Mouse (Mus musculus): ENCODE measurements around the gene Eif2d. TPM values are rescaled to one million over a fixed set of nuclear protein-coding genes. Genes with fewer than 3 reads are reported as not detected.

Gene Eif2d
- polyA plus RNA-seq, 1 experiment from 2014 or later, result 58.7 TPM

DNA sequence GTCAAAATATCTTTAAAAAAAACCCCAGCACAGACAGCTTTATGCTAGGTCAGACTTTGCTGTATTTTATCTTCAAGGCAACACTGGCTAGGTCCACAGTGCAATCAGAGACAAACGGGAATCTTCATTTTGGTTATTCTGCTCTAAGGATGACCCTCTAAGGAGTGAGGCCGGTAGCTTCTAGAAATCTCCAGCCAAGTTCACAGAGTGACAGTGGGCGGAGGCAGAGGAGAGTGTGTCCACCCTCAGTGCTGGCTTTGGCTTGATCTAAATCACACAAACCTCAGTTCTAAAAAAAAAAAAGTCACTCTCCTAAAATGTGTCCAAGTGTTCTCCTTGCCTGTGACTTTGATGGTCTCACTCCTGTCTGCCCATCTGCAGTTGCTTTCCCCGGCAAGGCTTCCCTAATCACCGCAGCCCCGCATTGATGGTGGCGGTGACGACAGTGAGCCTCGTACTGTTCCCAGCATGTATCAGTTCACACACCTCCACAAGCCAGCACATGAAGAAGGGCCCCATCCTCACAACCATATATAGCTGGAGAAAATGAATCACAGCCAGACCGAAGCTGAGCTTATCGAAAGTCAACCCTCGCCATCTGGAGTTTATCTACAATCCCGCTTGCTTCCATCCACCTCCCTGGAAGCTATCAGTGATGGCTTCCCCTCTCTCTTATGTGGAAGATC is 33.0 kb downstream of the Eif2d start:
- 89% methylated on average over 13 of the region's 13 CpGs for WGBS
- Histone ChIP-seq H3K27ac (ENCODE audit: low read depth, low read length) (no peak overlapping the region), H3K4me2 (ENCODE audit: low read depth, low read length) (no peak overlapping the region), H3K36me3 (ENCODE audit: control insufficient read depth, insufficient read depth, low read length) (no peaks in the 10 kb centered on the region), H3K9ac (replicated peaks; ENCODE audit: low read depth, low read length) (no peak overlapping the region), H3K4me1 (ENCODE audit: control insufficient read depth, insufficient read depth, low read length) (no peaks in the 10 kb centered on the region), H3K9me3 (ENCODE audit: control insufficient read depth, low read length) (no peaks in the 10 kb centered on the region), H3K4me3 (ENCODE audit: low read depth, low read length) (no peak overlapping the region), H3K27me3 (ENCODE audit: control insufficient read depth, insufficient read depth, low read length) (no peaks in the 10 kb centered on the region)
- ATAC-seq (ENCODE audit: low read depth), result no peak

GRCm38 (mm10) chr1:131186995-131187394 is 34.0 kb downstream of the Eif2d start:
- Histone ChIP-seq H3K4me3 (ENCODE audit: low read depth, low read length) (no peak overlapping the region), H3K4me1 (ENCODE audit: control insufficient read depth, insufficient read depth, low read length) (no peaks in the 10 kb centered on the region), H3K9me3 (ENCODE audit: control insufficient read depth, low read length) (no peaks in the 10 kb centered on the region), H3K27ac (ENCODE audit: low read depth, low read length) (no peak overlapping the region), H3K27me3 (ENCODE audit: control insufficient read depth, insufficient read depth, low read length) (no peaks in the 10 kb centered on the region), H3K4me2 (ENCODE audit: low read depth, low read length) (no peak overlapping the region), H3K9ac (replicated peaks; ENCODE audit: low read depth, low read length) (no peak overlapping the region), H3K36me3 (ENCODE audit: control insufficient read depth, insufficient read depth, low read length) (no peaks in the 10 kb centered on the region)
- ATAC-seq (ENCODE audit: low read depth), result no peak
- 82% methylated on average over 6 of the region's 6 CpGs for WGBS

GRCm38 (mm10) chr1:131187856-131188255 is 34.9 kb downstream of the Eif2d start:
- H3K27me3 ChIP-seq (ENCODE audit: control insufficient read depth, insufficient read depth, low read length), result no peaks in the 10 kb centered on the region
- no peak overlapping the region for H3K9ac ChIP-seq (replicated peaks; ENCODE audit: low read depth, low read length)
- H3K4me1 ChIP-seq (ENCODE audit: control insufficient read depth, insufficient read depth, low read length), result no peaks in the 10 kb centered on the region
- 90% methylated on average over 5 of the region's 5 CpGs for WGBS
- H3K9me3 ChIP-seq (ENCODE audit: control insufficient read depth, low read length), result no peaks in the 10 kb centered on the region
- no peak for ATAC-seq (ENCODE audit: low read depth)
- no peaks in the 10 kb centered on the region for H3K36me3 ChIP-seq (ENCODE audit: control insufficient read depth, insufficient read depth, low read length)
- H3K4me2 ChIP-seq (ENCODE audit: low read depth, low read length), result no peak overlapping the region
- H3K27ac ChIP-seq (ENCODE audit: low read depth, low read length), result no peak overlapping the region
- H3K4me3 ChIP-seq (ENCODE audit: low read depth, low read length), result no peak overlapping the region

DNA sequence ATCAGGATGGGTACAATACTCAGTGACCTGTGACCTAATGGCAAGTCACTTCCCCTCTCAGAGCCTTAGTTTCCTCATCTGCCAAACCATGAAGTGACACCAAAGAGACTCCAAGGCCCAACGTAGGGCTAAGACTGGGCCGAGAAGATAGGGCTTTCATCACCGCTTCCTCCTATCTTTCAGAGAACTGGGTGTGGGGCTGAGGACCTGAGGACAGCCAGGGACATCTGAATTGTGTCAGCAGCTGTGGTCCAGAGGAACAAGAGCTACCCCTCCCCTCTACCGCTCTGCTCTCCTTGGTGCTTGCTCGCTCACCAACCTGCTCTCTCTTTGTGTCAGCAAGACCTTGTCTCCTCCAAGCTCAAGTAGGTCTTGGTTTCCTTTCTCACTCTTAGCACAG is 35.7 kb downstream of the Eif2d start:
- no peak overlapping the region for H3K27ac ChIP-seq (ENCODE audit: low read depth, low read length)
- no peak overlapping the region for H3K4me2 ChIP-seq (ENCODE audit: low read depth, low read length)
- no peaks in the 10 kb centered on the region for H3K4me1 ChIP-seq (ENCODE audit: control insufficient read depth, insufficient read depth, low read length)
- no peaks in the 10 kb centered on the region for H3K36me3 ChIP-seq (ENCODE audit: control insufficient read depth, insufficient read depth, low read length)
- H3K27me3 ChIP-seq (ENCODE audit: control insufficient read depth, insufficient read depth, low read length), result no peaks in the 10 kb centered on the region
- 96% methylated on average over 5 of the region's 5 CpGs for WGBS
- no peak overlapping the region for H3K9ac ChIP-seq (replicated peaks; ENCODE audit: low read depth, low read length)
- H3K4me3 ChIP-seq (ENCODE audit: low read depth, low read length), result no peak overlapping the region
- H3K9me3 ChIP-seq (ENCODE audit: control insufficient read depth, low read length), result no peaks in the 10 kb centered on the region
- no peak for ATAC-seq (ENCODE audit: low read depth)

DNA sequence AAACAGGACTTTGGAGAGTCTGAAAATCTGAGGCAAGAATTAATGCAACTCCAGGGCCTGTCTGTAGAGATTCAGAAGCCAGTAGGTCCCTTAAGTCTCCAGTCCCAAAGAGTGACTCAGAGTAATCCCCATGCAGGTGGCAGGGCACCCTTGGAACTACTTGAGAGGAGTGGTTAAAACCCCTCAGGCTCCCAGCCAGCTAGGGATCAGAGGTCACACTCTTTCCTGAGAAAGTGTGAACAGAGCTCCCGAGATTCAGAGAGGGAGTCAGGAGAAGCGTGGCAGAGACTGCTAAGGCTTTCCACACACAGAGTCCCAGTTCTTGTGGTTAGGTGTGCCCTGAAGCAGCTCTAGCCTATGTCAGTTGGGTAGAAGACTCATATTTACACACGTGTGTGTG is 40.8 kb downstream of the Eif2d start:
- ATAC-seq (ENCODE audit: low read depth), result no peak
- no peak overlapping the region for H3K9ac ChIP-seq (replicated peaks; ENCODE audit: low read depth, low read length)
- no peak overlapping the region for H3K4me3 ChIP-seq (ENCODE audit: low read depth, low read length)
- no peaks in the 10 kb centered on the region for H3K36me3 ChIP-seq (ENCODE audit: control insufficient read depth, insufficient read depth, low read length)
- no peaks in the 10 kb centered on the region for H3K9me3 ChIP-seq (ENCODE audit: control insufficient read depth, low read length)
- no peak overlapping the region for H3K27ac ChIP-seq (ENCODE audit: low read depth, low read length)
- H3K4me1 ChIP-seq (ENCODE audit: control insufficient read depth, insufficient read depth, low read length), result no peaks in the 10 kb centered on the region
- H3K27me3 ChIP-seq (ENCODE audit: control insufficient read depth, insufficient read depth, low read length), result no peaks in the 10 kb centered on the region
- no peak overlapping the region for H3K4me2 ChIP-seq (ENCODE audit: low read depth, low read length)
- 65% methylated on average over 3 of the region's 3 CpGs for WGBS

DNA sequence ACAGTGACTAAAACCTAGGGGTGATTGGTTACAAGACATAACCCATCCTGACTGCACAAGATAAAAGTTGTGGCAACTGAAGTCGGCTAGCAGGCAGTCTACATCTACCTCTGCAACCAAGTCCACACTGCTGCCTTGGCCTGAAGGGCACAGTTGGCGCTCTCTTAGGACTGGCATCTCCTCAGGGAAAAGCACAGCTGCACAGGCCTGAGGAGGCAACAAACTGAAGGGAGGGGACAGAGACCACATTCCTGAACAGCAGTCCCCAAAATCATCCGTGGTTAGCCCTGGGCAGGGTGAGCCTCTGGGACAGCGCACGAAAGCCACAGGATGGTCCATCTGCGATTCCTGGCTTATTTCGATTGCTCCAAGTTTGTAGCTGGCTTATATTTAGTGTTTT is 42.7 kb downstream of the Eif2d start:
- H3K9me3 ChIP-seq (ENCODE audit: control insufficient read depth, low read length), result no peaks in the 10 kb centered on the region
- no peak for ATAC-seq (ENCODE audit: low read depth)
- no peaks in the 10 kb centered on the region for H3K4me1 ChIP-seq (ENCODE audit: control insufficient read depth, insufficient read depth, low read length)
- no peaks in the 10 kb centered on the region for H3K27me3 ChIP-seq (ENCODE audit: control insufficient read depth, insufficient read depth, low read length)
- no peak overlapping the region for H3K9ac ChIP-seq (replicated peaks; ENCODE audit: low read depth, low read length)
- no peaks in the 10 kb centered on the region for H3K36me3 ChIP-seq (ENCODE audit: control insufficient read depth, insufficient read depth, low read length)
- no peak overlapping the region for H3K4me3 ChIP-seq (ENCODE audit: low read depth, low read length)
- no peak overlapping the region for H3K4me2 ChIP-seq (ENCODE audit: low read depth, low read length)
- 91% methylated on average over 7 of the region's 7 CpGs for WGBS
- no peak overlapping the region for H3K27ac ChIP-seq (ENCODE audit: low read depth, low read length)

DNA sequence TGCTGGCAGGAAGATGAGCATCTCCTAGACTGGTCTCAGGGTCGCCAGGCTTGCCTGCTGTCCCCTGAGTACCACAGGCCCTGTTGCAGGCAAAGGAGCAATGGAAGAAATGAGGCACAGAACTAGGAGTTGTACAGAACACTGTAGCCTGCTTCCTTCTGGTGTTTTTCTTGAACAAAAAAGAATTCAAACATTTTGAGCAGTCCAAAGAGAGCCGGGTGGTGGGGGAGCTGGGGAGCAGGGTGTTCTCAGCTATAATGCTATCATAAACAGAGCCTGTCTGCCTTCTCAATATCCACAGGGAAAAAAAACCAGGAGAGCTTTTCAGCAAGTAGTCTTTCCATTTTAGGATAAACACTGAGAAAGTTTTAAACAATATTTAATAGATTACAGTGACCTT is 43.1 kb downstream of the Eif2d start:
- Histone ChIP-seq H3K27ac (ENCODE audit: low read depth, low read length) (no peak overlapping the region), H3K4me3 (ENCODE audit: low read depth, low read length) (no peak overlapping the region), H3K9me3 (ENCODE audit: control insufficient read depth, low read length) (no peaks in the 10 kb centered on the region), H3K4me2 (ENCODE audit: low read depth, low read length) (no peak overlapping the region), H3K27me3 (ENCODE audit: control insufficient read depth, insufficient read depth, low read length) (no peaks in the 10 kb centered on the region), H3K9ac (replicated peaks; ENCODE audit: low read depth, low read length) (no peak overlapping the region), H3K4me1 (ENCODE audit: control insufficient read depth, insufficient read depth, low read length) (no peaks in the 10 kb centered on the region), H3K36me3 (ENCODE audit: control insufficient read depth, insufficient read depth, low read length) (no peaks in the 10 kb centered on the region)
- no peak for ATAC-seq (ENCODE audit: low read depth)
- WGBS, result 72% methylated on average over 2 of the region's 2 CpGs

- H3K4me1 ChIP-seq (ENCODE audit: control insufficient read depth, insufficient read depth, low read length), result no peaks in the 10 kb centered on the region
- no peak overlapping the region for H3K27ac ChIP-seq (ENCODE audit: low read depth, low read length)
- H3K9ac ChIP-seq (replicated peaks; ENCODE audit: low read depth, low read length), result no peak overlapping the region
- H3K27me3 ChIP-seq (ENCODE audit: control insufficient read depth, insufficient read depth, low read length), result no peaks in the 10 kb centered on the region
- no peak for ATAC-seq (ENCODE audit: low read depth)
- no peak overlapping the region for H3K4me2 ChIP-seq (ENCODE audit: low read depth, low read length)
- H3K4me3 ChIP-seq (ENCODE audit: low read depth, low read length), result no peak overlapping the region
- no peaks in the 10 kb centered on the region for H3K36me3 ChIP-seq (ENCODE audit: control insufficient read depth, insufficient read depth, low read length)
- H3K9me3 ChIP-seq (ENCODE audit: control insufficient read depth, low read length), result no peaks in the 10 kb centered on the region
- 76% methylated on average over 9 of the region's 9 CpGs for WGBS
Observed at GRCm38 (mm10) chr1:131198417-131198960, 45.5 kb downstream of the Eif2d start.

GRCm38 (mm10) chr1:131199118-131199821 is 46.3 kb downstream of the Eif2d start:
- ATAC-seq (ENCODE audit: low read depth), result no peak
- H3K27me3 ChIP-seq (ENCODE audit: control insufficient read depth, insufficient read depth, low read length), result no peaks in the 10 kb centered on the region
- H3K27ac ChIP-seq (ENCODE audit: low read depth, low read length), result no peak overlapping the region
- no peak overlapping the region for H3K9ac ChIP-seq (replicated peaks; ENCODE audit: low read depth, low read length)
- H3K36me3 ChIP-seq (ENCODE audit: control insufficient read depth, insufficient read depth, low read length), result no peaks in the 10 kb centered on the region
- no peak overlapping the region for H3K4me3 ChIP-seq (ENCODE audit: low read depth, low read length)
- 84% methylated on average over 18 of the region's 18 CpGs for WGBS
- H3K9me3 ChIP-seq (ENCODE audit: control insufficient read depth, low read length), result no peaks in the 10 kb centered on the region
- no peaks in the 10 kb centered on the region for H3K4me1 ChIP-seq (ENCODE audit: control insufficient read depth, insufficient read depth, low read length)
- H3K4me2 ChIP-seq (ENCODE audit: low read depth, low read length), result no peak overlapping the region
